Mouse (Mus musculus) gastrocnemius, postnatal 36 days (tissue): Measurements from ENCODE around the gene Astn1. TPM values are rescaled to one million over a fixed set of nuclear protein-coding genes. Genes with fewer than 3 reads are reported as not detected.

Source experiments
- DNase-seq, 2 experiments: peaks; one replicate each; pipeline ENCODE4 v3.0.0; 2022
- intact Hi-C: fragments of 180-260 bp; cut with DNase I; formaldehyde crosslinking; loops from one replicate; pipeline ENCODE4 v1.15.1; 2025
- total RNA-seq, 2 experiments: library from RNA; stranded (reverse); gene quantifications; 2 replicates each; pipeline ENCODE4 v1.2.3; 2021

Gene Astn1
- total RNA-seq, 2 experiments from 2014 or later = 0.37 to 0.38 TPM

GRCm38 (mm10) chr1:158411146-158411545, 49.1 kb downstream of the Astn1 start:
- no peak for DNase-seq
- intact Hi-C loops = no loop called here

- intact Hi-C loops = no loop called here
- DNase-seq = no peak
Measured at GRCm38 (mm10) chr1:158414198-158414597, 52.1 kb downstream of the Astn1 start.

GRCm38 (mm10) chr1:158421451-158421850, 59.4 kb downstream of the Astn1 start:
- DNase-seq = no peak
- intact Hi-C loops = no loop called here

GRCm38 (mm10) chr1:158422739-158423138, 60.7 kb downstream of the Astn1 start:
- intact Hi-C loops = no loop called here
- no peak for DNase-seq

- intact Hi-C loops = no loop called here
- DNase-seq = no peak
Measured at GRCm38 (mm10) chr1:158446071-158446470, 84.0 kb downstream of the Astn1 start.

GRCm38 (mm10) chr1:158447956-158448355, 85.9 kb downstream of the Astn1 start:
- intact Hi-C loops = no loop called here
- no peak for DNase-seq

GRCm38 (mm10) chr1:158452675-158453074, 90.6 kb downstream of the Astn1 start:
- intact Hi-C loops = no loop called here
- DNase-seq = no peak

- no peak for DNase-seq
- intact Hi-C loops = no loop called here
Measured at GRCm38 (mm10) chr1:158453587-158453986, 91.5 kb downstream of the Astn1 start.

- no peak for DNase-seq
- intact Hi-C loops = no loop called here
Measured at GRCm38 (mm10) chr1:158463975-158464374, 101.9 kb downstream of the Astn1 start.

- DNase-seq = no peak
- intact Hi-C loops = no loop called here
Measured at GRCm38 (mm10) chr1:158465286-158465685, 103.2 kb downstream of the Astn1 start.

- no peak for DNase-seq
- intact Hi-C loops = no loop called here
Measured at GRCm38 (mm10) chr1:158477841-158478240, 115.8 kb downstream of the Astn1 start.

GRCm38 (mm10) chr1:158480285-158480684, 118.2 kb downstream of the Astn1 start:
- no peak for DNase-seq
- intact Hi-C loops = no loop called here

- intact Hi-C loops = no loop called here
Measured at GRCm38 (mm10) chr1:158483733-158484132, 121.7 kb downstream of the Astn1 start.

GRCm38 (mm10) chr1:158489521-158490021, 127.5 kb downstream of the Astn1 start:
- DNase-seq = no peak
- intact Hi-C loops = no loop called here

More at GRCm38 (mm10) chr1:158483733-158484132, 121.7 kb downstream of the Astn1 start:
- no peak for DNase-seq

GRCm38 (mm10) chr1:158490175-158490574, 128.1 kb downstream of the Astn1 start:
- DNase-seq = no peak
- intact Hi-C loops = no loop called here

GRCm38 (mm10) chr1:158493289-158493688, 131.2 kb downstream of the Astn1 start:
- no peak for DNase-seq
- intact Hi-C loops = no loop called here

GRCm38 (mm10) chr1:158500140-158500539, 138.1 kb downstream of the Astn1 start:
- DNase-seq = no peak
- intact Hi-C loops = no loop called here

- DNase-seq = no peak
- intact Hi-C loops = no loop called here
Measured at GRCm38 (mm10) chr1:158501019-158501418, 138.9 kb downstream of the Astn1 start.

- DNase-seq = no peak
- intact Hi-C loops = no loop called here
Measured at GRCm38 (mm10) chr1:158507610-158508009, 145.5 kb downstream of the Astn1 start.

- intact Hi-C loops = no loop called here
- no peak for DNase-seq
Measured at GRCm38 (mm10) chr1:158509112-158509855, 147.2 kb downstream of the Astn1 start.

GRCm38 (mm10) chr1:158510478-158511207, 148.6 kb downstream of the Astn1 start:
- intact Hi-C loops = no loop called here
- no peak for DNase-seq

- DNase-seq = no peak
- intact Hi-C loops = no loop called here
Measured at GRCm38 (mm10) chr1:158512089-158512488, 150.0 kb downstream of the Astn1 start.
